Mouse (Mus musculus) thymus, adult 18-20 months (tissue): ENCODE results near the gene Slc26a1.

Source experiments
- DNase-seq, 2 experiments: peaks; one replicate each; pipeline ENCODE4 v3.0.0; 2022; ENCODE audit warnings: mixed read lengths in 2 of 2

Gene Slc26a1

DNA sequence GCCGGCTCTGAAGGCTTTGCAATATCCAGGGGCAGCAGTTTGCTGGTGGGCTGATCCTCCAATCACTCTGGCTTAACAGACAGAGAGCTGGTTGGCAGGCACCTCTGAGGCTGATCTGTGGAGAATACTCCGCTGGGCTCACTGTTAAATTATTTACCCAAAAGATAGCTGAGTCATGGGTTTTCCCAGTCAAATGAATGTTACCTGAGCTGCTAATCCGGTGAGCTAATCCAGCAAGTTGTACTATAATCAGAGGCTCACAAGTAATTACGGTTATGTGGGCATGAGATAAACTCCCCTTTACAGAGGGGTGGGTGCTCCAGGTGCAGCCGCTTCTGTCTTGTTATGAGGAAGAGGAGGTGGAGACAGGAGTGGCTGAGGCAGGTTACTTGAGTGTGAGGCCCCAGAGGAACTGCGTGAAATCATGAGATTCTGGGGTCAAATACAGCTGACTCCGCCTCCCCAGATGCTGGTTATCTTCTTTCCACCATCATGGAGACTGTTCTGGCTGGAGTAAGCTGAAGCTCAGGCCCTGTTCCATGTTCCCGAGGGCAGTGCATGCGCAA is at the start of gene Slc26a1:
Gene Slc26a1, minus strand, starts transcription at position 319 of the 566 bp plus-strand sequence.
- DNase-seq: no peak

DNA sequence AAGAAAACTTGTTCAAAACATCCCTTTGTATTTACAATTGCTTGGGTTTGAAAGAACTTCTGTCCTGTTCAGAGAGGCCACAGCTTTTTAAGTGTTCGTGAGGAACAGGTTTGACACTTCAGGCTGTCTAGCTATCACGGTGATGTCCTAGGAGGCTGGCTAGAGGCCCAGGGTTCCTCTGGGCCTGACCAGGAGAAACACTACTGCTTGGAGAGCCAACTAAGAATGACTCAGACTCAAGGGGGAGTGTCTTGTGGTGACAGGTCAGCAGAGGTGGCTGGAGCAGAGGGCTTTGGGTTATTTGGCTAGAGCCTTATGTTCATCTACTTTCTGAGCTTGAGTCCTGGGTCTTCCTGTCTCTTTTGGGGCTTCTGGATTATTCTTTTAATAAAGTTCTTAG is 48.6 kb upstream of the Slc26a1 start:
- DNase-seq: no peak

DNA sequence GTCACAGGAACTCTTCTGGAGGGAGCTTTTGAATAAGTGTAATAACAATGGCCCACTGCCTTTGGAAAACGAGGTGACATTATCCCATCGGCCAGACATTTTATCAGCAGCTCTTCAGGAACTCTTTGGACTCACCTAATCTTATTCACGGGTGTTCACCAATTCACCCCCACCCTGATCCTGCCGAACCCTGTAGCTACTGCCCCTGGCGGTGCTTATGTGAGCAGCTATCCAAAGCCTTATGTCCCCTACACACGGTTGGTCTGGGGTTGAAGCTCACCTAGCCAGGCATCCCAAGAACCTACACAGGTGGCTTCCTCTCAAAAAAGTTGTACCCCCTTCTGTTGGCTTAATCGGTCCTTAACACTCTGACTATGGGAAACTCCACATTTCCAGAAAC is 44.4 kb upstream of the Slc26a1 start:
- DNase-seq: no peak

DNA sequence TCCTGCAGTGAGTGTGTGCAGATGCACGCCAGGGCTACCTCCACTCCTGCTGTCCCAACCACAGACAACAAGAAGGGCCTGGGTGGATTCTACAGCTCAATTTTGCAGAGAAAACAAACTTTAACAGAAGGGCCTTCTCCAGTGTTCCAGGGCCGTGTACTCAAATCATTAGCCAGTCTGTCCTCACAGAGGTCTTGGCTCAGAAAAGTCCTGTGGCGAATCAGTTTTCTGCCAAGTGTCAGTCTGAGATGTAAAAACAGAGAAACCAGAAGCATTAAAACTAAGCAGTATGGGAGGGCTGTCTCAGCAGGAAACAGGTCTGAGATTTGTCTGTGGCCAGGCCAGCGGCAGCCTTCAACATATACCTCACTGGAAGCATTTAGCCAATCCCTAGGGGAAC is 42.7 kb upstream of the Slc26a1 start:
- no peak for DNase-seq

GRCm38 (mm10) chr5:108715974-108716373 is 40.6 kb upstream of the Slc26a1 start:
- no peak for DNase-seq

- no peak for DNase-seq
Observed at GRCm38 (mm10) chr5:108714149-108714548, 38.8 kb upstream of the Slc26a1 start.

GRCm38 (mm10) chr5:108713691-108714090 is 38.3 kb upstream of the Slc26a1 start:
- no peak for DNase-seq

DNA sequence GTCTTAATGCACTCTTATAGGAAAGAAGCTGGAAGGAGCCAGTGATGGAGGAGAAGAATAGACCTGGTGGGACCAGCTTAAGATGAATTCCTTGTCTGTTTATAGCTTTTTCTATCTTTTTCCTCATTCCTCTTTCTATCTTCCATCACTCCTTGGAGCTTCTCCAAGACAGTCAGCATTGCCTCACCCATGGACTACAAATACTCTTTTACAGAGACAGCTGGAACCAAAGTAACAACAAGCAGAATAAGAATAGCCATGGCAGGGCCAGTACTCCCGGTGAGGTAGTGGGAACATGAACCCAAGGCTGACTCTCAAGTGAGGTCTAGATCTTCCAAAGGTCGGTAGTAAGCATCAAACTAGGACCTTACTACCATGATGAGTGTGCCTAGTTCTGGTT is 37.7 kb upstream of the Slc26a1 start:
- DNase-seq: no peak

- DNase-seq: no peak
Observed at GRCm38 (mm10) chr5:108711968-108712367, 36.6 kb upstream of the Slc26a1 start.

DNA sequence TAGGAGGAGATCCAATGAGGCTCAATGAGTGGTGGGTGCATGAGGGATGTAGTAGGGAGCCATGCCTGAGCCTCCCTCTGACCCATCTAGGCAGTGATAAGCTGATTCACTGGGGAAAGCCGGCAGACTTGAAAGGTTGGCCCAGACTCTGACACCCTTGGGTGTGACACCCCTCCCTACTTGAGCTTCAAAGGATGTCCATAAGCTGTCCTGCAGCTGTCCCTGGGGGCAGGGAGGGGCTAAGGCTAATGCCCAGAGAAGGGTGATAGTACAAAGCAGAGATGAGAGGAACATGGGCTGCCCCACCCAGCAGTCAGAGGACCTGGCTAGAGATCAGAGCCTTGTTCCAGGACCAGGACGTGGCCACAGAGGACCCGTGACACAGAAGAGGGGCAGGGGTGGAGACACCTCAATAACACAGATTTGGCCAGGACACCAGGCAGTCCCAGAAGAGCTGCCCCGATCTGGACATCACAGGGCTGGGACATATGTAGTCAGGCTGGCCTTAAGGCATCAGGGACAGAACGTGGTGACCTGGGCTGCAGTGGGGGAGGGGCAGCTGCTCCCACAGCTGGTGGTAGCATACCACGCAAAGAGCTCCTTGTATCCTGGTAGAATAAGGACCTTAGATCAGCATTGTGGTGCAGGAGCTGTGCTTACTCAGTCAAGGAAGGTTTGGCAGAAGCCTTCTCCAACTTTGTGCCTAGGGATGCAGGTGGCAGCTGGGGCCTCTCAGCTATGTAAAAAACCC is 33.8 kb upstream of the Slc26a1 start:
- no peak for DNase-seq

DNA sequence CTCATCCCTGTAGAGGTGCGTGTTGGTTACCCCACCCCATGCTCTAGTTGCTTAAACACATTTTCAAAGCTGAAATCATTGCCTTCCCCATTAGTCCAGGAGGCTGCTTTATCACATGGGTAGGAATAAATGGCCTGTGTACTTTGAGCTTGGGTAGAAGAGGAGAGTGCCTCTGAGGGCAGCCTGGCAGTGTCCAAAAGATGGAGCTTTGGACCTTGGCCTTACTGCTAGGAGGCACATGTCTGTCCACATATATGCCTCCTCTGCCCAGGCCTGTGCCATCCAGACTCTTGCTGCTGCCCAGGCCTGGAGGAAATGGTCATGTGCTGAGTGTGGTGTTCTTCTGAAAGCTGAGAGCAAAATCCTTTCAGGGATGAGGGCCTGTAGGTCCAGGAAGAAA is 33.0 kb upstream of the Slc26a1 start:
- no peak for DNase-seq

- no peak for DNase-seq
Observed at GRCm38 (mm10) chr5:108707758-108708157, 32.4 kb upstream of the Slc26a1 start.

- DNase-seq: no peak
Observed at GRCm38 (mm10) chr5:108703754-108704626, 28.6 kb upstream of the Slc26a1 start.

DNA sequence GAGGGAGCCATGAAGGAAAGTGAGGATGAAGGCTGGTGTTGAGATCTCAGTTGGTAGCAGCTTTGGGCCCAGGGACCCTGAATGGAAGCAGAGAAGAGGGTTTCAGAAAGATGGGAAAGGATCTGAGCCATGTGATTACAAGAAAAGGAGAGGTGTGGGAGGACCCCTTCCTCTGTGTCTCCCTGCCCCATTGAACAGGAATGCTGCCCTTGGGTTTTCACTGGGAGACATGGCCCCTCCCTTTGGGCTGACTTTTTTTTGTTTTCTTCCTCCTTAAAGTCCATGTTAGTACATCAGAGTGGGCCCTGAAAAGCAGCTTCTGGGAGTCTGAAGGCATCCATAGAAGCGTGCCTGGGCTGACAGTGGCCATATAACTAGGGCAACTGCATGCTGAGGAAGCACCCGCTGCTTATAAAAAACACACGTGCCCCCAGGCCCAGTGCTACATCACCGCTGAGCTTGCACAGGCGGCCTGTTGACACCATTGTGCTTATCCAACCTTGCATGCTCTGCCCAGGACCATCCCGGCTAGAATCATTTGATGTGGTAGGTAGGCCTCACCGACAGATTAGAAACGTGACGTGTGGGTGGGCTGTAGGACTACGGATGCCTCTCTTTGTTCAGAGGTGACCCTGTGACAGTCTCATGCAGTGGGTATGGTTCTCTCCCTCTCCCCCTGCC is 26.1 kb upstream of the Slc26a1 start:
- no peak for DNase-seq

DNA sequence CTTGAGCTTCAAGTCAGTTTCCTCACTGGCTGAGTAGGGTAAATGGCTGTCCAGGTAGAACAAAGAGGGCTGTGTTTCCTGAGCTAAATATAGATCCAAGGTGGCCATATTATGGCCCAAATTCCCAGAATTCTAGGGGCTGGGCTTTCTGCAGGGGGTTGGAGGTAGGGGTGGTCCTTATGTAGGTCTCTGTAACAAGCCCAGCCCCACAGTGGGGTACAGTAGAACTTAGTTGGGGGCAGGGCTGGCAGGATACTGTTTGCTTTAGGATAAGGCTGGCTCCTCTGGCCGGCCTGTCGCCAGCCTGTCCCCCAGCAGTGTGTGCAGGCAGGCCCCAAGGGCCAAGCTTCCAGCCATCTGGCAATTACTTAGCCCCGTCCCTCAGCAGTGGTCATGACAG is 25.0 kb upstream of the Slc26a1 start:
- no peak for DNase-seq

- no peak for DNase-seq
Observed at GRCm38 (mm10) chr5:108697341-108697753, 22.0 kb upstream of the Slc26a1 start.

- no peak for DNase-seq
Observed at GRCm38 (mm10) chr5:108696542-108696941, 21.2 kb upstream of the Slc26a1 start.

GRCm38 (mm10) chr5:108695861-108696260 is 20.5 kb upstream of the Slc26a1 start:
- no peak for DNase-seq

DNA sequence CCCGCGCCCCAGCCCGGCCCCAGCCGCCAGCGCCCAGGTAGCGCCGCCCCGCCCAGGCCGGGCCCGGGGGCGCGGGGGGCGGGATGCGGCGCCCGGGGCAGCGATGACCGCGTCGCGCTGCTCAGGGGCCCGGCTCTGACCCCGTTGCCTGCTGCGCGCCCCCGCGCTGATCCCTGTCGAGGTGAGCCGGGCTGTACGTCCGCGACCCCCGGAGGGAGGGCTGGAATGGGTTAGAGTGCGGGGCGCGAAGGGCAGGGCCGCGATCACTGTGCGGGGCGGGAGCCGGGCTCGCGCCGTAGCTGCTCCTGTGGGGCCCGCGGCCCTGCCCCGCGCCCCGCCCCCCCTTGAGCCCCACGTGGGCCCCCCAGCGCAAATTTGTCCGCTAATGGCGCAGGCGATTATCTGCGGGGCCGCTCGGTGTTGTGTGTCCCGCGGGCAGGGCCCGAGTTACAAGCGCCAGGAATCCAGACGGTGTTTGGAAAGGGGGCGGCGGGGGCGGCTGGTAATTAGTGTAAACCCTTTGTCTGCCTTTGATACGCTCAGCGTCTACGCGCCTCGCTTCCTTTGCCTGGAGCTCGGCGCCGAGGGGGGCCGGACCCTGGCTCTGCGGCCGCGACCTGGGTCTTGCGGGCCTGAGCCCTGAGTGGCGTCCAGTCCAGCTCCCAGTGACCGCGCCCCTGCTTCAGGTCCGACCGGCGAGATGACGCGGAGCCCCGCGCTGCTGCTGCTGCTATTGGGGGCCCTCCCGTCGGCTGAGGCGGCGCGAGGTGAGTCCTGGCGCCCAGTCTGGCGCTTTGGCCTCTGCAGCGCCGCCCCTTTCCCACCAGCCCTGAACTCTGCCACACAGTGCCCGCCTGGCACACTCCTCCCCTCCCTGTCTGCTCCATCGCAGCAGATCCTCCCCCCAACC is 19.2 kb upstream of the Slc26a1 start:
- peak; percentile 30 for DNase-seq

DNA sequence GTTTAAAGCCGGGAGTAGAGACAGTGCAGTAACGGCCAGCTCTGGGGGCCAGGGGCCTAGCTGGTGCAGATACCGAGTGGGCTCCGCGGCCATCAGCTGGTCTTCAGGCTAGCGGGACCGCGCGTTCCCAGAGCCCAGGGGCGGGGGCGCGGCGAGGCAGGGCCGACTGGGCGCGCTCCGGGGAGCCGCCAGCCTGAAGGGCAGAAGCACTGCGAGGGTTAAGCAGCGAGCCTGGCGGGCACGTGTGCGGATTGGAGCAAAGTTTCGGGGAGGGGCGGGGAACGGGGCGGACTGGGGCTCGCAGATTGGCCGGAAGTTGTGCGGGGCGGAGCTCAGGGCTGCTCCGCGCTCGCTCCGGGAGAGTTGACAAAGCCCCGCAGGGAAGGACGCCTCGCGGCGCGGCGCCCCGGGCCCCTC is 18.5 kb upstream of the Slc26a1 start:
- peak; percentile 78 to 79 for DNase-seq

DNA sequence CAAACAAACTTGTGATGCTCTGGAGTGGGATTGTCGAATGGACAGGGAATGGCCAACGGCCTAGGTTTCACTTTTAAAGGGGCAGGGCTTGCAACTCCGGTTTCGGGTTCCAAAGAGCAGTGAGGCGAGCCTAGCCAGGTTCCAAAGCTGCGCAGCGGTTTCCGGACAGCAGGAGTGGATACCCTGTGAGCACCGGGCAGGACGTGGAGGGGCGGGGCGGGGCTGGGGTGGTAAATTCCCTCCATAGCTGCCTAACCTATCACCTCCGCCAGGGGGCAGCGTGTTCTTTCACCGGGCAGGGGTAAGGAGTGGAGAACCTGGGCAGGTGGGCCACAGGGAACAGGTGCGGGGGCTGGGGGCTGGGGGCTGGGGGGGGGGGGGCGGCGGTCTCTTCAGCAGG is 16.9 kb upstream of the Slc26a1 start, which contains the start of gene Fgfrl1:
Gene Fgfrl1, plus strand, starts transcription at position 112 of the 400 bp plus-strand sequence.
- peak; percentile 39 to 59 for DNase-seq

DNA sequence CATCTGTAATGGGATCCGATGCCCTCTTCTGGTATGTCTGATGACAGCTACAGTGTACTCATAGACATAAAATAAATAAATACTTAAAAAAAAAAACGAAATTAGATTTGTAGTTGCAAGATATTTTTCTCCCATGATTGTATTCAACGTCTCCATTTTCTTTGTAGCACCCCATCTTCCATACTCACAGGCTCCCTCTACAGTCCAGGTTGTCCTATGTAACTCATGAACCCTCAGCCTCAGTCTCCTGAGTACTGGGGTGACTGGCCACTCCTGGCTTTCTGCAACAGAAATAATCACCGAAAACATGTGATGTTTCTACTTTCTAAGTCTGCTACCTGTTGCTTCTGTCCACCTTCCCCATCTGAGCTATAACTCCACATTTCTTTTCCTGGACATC is 15.8 kb upstream of the Slc26a1 start:
- no peak for DNase-seq
